Mouse (Mus musculus) forebrain, embryonic 16.5 days (tissue): ENCODE results near the gene Ifitm10. TPM values are rescaled to one million over a fixed set of nuclear protein-coding genes. Genes with fewer than 3 reads are reported as not detected.

ENCODE experiments used
- ATAC-seq: fragments of 200-750 bp; cut with Nextera tagmentation; 2 replicates; pipeline ENCODE4 v1.8.0; 2017; ENCODE audit warnings: mild to moderate bottlenecking, moderate library complexity
- H3K27ac ChIP-seq: fragments of 300-500 bp; sonication (generic); 2 replicates; pipeline ENCODE4 v1.5.1; 2014; ENCODE audit warnings: low read length, control low read depth
- H3K27me3 ChIP-seq: fragments of 300-500 bp; sonication (generic); replicated peaks from 2 replicates; pipeline ENCODE4 v1.6.1; 2014; ENCODE audit warnings: low read length; ENCODE audit not compliant: control insufficient read depth, insufficient read depth
- H3K36me3 ChIP-seq: fragments of 300-500 bp; sonication (generic); 2 replicates; pipeline ENCODE4 v1.6.1; 2014; ENCODE audit not compliant: control insufficient read depth, insufficient read depth
- H3K4me1 ChIP-seq: fragments of 300-500 bp; sonication (generic); replicated peaks from 2 replicates; pipeline ENCODE4 v1.6.1; 2014; ENCODE audit warnings: low read length; ENCODE audit not compliant: control insufficient read depth, insufficient read depth
- H3K4me2 ChIP-seq: fragments of 300-500 bp; sonication (generic); 2 replicates; pipeline ENCODE4 v1.6.1; 2014; ENCODE audit warnings: mild to moderate bottlenecking, low read length, control low read depth
- H3K4me3 ChIP-seq: fragments of 300-500 bp; sonication (generic); replicated peaks from 2 replicates; pipeline ENCODE4 v1.5.1; 2014; ENCODE audit warnings: mild to moderate bottlenecking, low read length, control low read depth
- H3K9ac ChIP-seq: fragments of 300-500 bp; sonication (generic); replicated peaks from 2 replicates; pipeline ENCODE4 v1.6.1; 2014; ENCODE audit warnings: low read depth, low read length, control low read depth
- H3K9me3 ChIP-seq: fragments of 300-500 bp; sonication (generic); 2 replicates; pipeline ENCODE4 v1.6.1; 2016; ENCODE audit warnings: low read length; ENCODE audit not compliant: control insufficient read depth
- WGBS: fragments of 180-500 bp; shearing (Covaris S2); extraction: QIAGEN DNeasy Blood & Tissue Kit; methylation state at CpG from one replicate; pipeline ENCODE4 v1.1.7; 2014; 5-methylcytosine and 5-hydroxymethylcytosine counted together
- polyA plus RNA-seq: library from polyadenylated mRNA; unstranded; fragments of >200 nt; fragmentation: Nextera tagmentation; extraction: Ambion mirVana; gene quantifications from 2 replicates; pipeline ENCODE4 v1.2.1, GENCODE M21; 2015

The Ifitm10 gene
- 2.6 and 3.8 TPM in 2 replicates for polyA plus RNA-seq

GRCm38 (mm10) chr7:142373641-142374412 lies at the start of gene Ifitm10:
Gene Ifitm10 (minus strand): TSS chr7:142373753.
- Histone ChIP-seq H3K9ac (no peak within 1 kb of the TSS), H3K4me3 (no peak within 1 kb of the TSS; the same call in 1 of the 2 replicates), H3K27me3 (peaks cover 22% of the 10 kb centered on the region), H3K9me3 (no peaks in the 10 kb centered on the region), H3K36me3 (peaks cover 22% of the 10 kb centered on the region), H3K4me1 (peaks cover 15% of the 10 kb centered on the region), H3K4me2 (no peak within 1 kb of the TSS), H3K27ac (no peak within 1 kb of the TSS)
- ATAC-seq, result no peak
- 71% methylated on average over 8 of the region's 8 CpGs for WGBS

GRCm38 (mm10) chr7:142421826-142422225 lies 48.3 kb upstream of the Ifitm10 start:
- Histone ChIP-seq H3K36me3 (no peaks in the 10 kb centered on the region), H3K4me2 (no peak overlapping the region), H3K4me1 (no peaks in the 10 kb centered on the region), H3K9me3 (no peaks in the 10 kb centered on the region), H3K27ac (no peak overlapping the region), H3K9ac (no peak overlapping the region), H3K27me3 (no peaks in the 10 kb centered on the region), H3K4me3 (no peak overlapping the region)
- ATAC-seq, result no peak
- WGBS, result 71% methylated on average over 2 of the region's 2 CpGs

- no peaks in the 10 kb centered on the region for H3K4me1 ChIP-seq
- WGBS, result 90% methylated on average over 5 of the region's 5 CpGs
- H3K36me3 ChIP-seq, result no peaks in the 10 kb centered on the region
- no peaks in the 10 kb centered on the region for H3K27me3 ChIP-seq
- no peak overlapping the region for H3K9ac ChIP-seq
- H3K4me2 ChIP-seq, result no peak overlapping the region
- H3K4me3 ChIP-seq, result no peak overlapping the region
- ATAC-seq, result no peak
- no peaks in the 10 kb centered on the region for H3K9me3 ChIP-seq
- no peak overlapping the region for H3K27ac ChIP-seq
Measured at GRCm38 (mm10) chr7:142419887-142420286, 46.3 kb upstream of the Ifitm10 start.

- ATAC-seq, result no peak
- Histone ChIP-seq H3K27ac (no peak overlapping the region), H3K9ac (no peak overlapping the region), H3K27me3 (no peaks in the 10 kb centered on the region; the same call in 1 of the 2 replicates), H3K9me3 (no peaks in the 10 kb centered on the region), H3K36me3 (no peaks in the 10 kb centered on the region), H3K4me1 (no peaks in the 10 kb centered on the region), H3K4me2 (no peak overlapping the region), H3K4me3 (no peak overlapping the region)
- WGBS, result 88% methylated on average over 8 of the region's 8 CpGs
Measured at GRCm38 (mm10) chr7:142418679-142419078, 45.1 kb upstream of the Ifitm10 start.

- Histone ChIP-seq H3K9ac (no peak overlapping the region), H3K4me1 (no peaks in the 10 kb centered on the region), H3K4me2 (no peak overlapping the region), H3K9me3 (no peaks in the 10 kb centered on the region), H3K27me3 (no peaks in the 10 kb centered on the region; the same call in 1 of the 2 replicates), H3K4me3 (no peak overlapping the region), H3K36me3 (no peaks in the 10 kb centered on the region), H3K27ac (no peak overlapping the region)
- WGBS, result 87% methylated on average over 2 of the region's 2 CpGs
- no peak for ATAC-seq
Measured at GRCm38 (mm10) chr7:142418027-142418426, 44.5 kb upstream of the Ifitm10 start.

- Histone ChIP-seq H3K4me2 (no peak overlapping the region), H3K27ac (no peak overlapping the region), H3K4me1 (no peaks in the 10 kb centered on the region), H3K9me3 (no peaks in the 10 kb centered on the region), H3K27me3 (no peaks in the 10 kb centered on the region; the same call in 1 of the 2 replicates), H3K4me3 (no peak overlapping the region), H3K36me3 (no peaks in the 10 kb centered on the region), H3K9ac (no peak overlapping the region)
- WGBS, result 78% methylated on average over 3 of the region's 3 CpGs
- ATAC-seq, result no peak
Measured at GRCm38 (mm10) chr7:142416225-142416624, 42.7 kb upstream of the Ifitm10 start.

GRCm38 (mm10) chr7:142415314-142415713 lies 41.8 kb upstream of the Ifitm10 start:
- no peak overlapping the region for H3K9ac ChIP-seq
- H3K27me3 ChIP-seq, result no peaks in the 10 kb centered on the region; the same call in 1 of the 2 replicates
- 35% methylated on average over 4 of the region's 4 CpGs for WGBS
- ATAC-seq, result no peak
- H3K27ac ChIP-seq, result no peak overlapping the region
- H3K4me3 ChIP-seq, result no peak overlapping the region
- no peaks in the 10 kb centered on the region for H3K36me3 ChIP-seq
- no peaks in the 10 kb centered on the region for H3K9me3 ChIP-seq
- no peaks in the 10 kb centered on the region for H3K4me1 ChIP-seq
- H3K4me2 ChIP-seq, result no peak overlapping the region

GRCm38 (mm10) chr7:142413285-142413684 lies 39.7 kb upstream of the Ifitm10 start:
- Histone ChIP-seq H3K27me3 (no peaks in the 10 kb centered on the region; the same call in 1 of the 2 replicates), H3K27ac (no peak overlapping the region), H3K4me3 (no peak overlapping the region), H3K9ac (no peak overlapping the region), H3K4me1 (no peaks in the 10 kb centered on the region), H3K36me3 (no peaks in the 10 kb centered on the region), H3K4me2 (no peak overlapping the region), H3K9me3 (no peaks in the 10 kb centered on the region)
- 94% methylated on average over 6 of the region's 6 CpGs for WGBS
- no peak for ATAC-seq

- Histone ChIP-seq H3K27ac (no peak overlapping the region), H3K36me3 (no peaks in the 10 kb centered on the region), H3K4me3 (no peak overlapping the region), H3K4me2 (no peak overlapping the region), H3K27me3 (no peaks in the 10 kb centered on the region; the same call in 1 of the 2 replicates), H3K4me1 (no peaks in the 10 kb centered on the region), H3K9ac (no peak overlapping the region), H3K9me3 (no peaks in the 10 kb centered on the region)
- no peak for ATAC-seq
- WGBS, result 87% methylated on average over 3 of the region's 3 CpGs
Measured at GRCm38 (mm10) chr7:142409603-142410002, 36.0 kb upstream of the Ifitm10 start.
